Mouse (Mus musculus) megakaryocyte, embryonic 14.5 days (primary cell): ENCODE measurements around the gene Zdhhc14.

Experiments
- FLI1 ChIP-seq: IDR thresholded peaks from 2 replicates; pipeline ENCODE4 v1.6.1; 2012; ENCODE audit warnings: low read length, inconsistent platforms, mixed read lengths
- GATA1 ChIP-seq: IDR thresholded peaks from 3 replicates; pipeline ENCODE4 v1.6.1; 2012; ENCODE audit warnings: mixed read lengths, low read length, inconsistent platforms, borderline replicate concordance

GRCm38 (mm10) chr17:5747539-5748500 is 255.5 kb downstream of the Zdhhc14 start:
- TF ChIP-seq GATA1 (no peak), FLI1 (no peak)
